Mouse (Mus musculus) layer of hippocampus, adult 9-10 months (tissue): ENCODE data around the gene Tmub2.

Experiments
- DNase-seq: peaks from one replicate; pipeline ENCODE4 v3.0.0; 2022; ENCODE audit warnings: low spot score

Tmub2 gene

GRCm38 (mm10) chr11:102308104-102308503, 23.4 kb downstream of the Tmub2 start:
- DNase-seq: no peak

DNA sequence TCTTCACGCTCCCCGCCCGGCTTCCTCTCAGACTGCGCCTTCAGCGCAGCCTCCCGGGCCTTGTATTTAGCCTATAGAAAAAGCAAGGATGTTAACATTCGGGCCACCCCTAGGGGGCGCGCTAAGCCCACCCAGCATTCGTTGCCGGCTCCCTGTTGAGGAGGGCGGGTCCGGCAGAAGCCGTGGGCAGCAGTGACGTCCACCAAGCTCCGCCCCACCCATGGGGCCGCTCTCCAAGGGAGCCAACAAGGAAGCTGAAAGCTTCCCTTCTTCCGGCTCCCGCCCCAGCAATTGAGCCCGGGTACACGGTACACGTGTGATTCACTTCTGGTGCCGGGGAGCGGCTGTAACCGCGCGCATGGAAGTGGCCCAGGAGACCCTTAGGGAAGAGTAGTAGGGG, 24.2 kb downstream of the Tmub2 start:
- DNase-seq: peak; percentile 94

- no peak for DNase-seq
Observed at GRCm38 (mm10) chr11:102309821-102310617, 25.3 kb downstream of the Tmub2 start.

DNA sequence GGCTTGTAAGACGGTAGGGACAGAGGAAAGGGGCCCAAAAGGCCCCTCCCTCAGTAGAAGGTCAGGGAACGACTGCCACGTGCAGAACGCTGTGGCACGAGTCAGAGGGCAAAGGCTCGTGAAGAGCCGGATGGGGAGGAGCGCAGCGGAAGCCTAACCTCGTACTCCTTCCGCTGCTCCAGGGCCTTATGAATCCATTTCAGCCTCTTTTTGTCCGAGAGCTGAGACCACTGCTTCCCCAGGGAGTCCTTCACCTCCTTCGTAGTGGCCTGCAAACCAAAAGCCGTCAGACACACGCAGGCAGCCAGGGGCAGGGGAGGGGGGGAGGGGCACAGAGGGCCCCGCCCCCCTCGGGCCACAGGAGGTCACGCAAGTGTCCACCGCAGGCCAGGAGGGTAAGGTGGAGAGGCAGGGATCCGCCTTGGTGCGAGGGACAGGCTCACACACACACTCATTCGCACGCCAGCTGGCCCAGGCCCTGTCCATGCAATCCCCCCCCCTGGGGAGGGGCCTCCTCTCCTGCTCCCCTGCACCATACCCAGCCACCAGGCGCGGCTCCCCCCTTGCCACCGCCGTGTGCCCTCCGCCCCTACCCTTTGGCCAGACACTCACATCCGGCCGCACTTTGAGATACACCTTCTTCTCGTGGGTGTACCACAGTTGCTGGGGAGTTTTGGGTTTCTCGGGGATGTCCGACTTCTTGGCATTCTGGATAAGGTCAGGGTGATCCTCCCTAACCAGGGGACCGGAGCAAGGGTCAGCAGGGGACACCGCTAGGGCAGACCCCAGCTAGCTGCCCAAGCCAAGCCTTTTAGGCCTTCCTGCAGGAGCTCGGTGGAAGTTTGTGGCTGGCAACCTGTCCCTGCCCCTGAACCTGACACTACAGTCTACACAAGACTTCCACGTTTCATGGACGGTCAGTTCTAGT, 26.3 kb downstream of the Tmub2 start:
- no peak for DNase-seq

- no peak for DNase-seq
Observed at GRCm38 (mm10) chr11:102311966-102312365, 27.2 kb downstream of the Tmub2 start.

GRCm38 (mm10) chr11:102312586-102312985, 27.9 kb downstream of the Tmub2 start:
- DNase-seq: no peak

GRCm38 (mm10) chr11:102314321-102314720, 29.6 kb downstream of the Tmub2 start:
- no peak for DNase-seq

- no peak for DNase-seq
Observed at GRCm38 (mm10) chr11:102315690-102316571, 31.2 kb downstream of the Tmub2 start.

- no peak for DNase-seq
Observed at GRCm38 (mm10) chr11:102316572-102317297, 32.0 kb downstream of the Tmub2 start.

- no peak for DNase-seq
Observed at GRCm38 (mm10) chr11:102317298-102317900, 32.7 kb downstream of the Tmub2 start.

DNA sequence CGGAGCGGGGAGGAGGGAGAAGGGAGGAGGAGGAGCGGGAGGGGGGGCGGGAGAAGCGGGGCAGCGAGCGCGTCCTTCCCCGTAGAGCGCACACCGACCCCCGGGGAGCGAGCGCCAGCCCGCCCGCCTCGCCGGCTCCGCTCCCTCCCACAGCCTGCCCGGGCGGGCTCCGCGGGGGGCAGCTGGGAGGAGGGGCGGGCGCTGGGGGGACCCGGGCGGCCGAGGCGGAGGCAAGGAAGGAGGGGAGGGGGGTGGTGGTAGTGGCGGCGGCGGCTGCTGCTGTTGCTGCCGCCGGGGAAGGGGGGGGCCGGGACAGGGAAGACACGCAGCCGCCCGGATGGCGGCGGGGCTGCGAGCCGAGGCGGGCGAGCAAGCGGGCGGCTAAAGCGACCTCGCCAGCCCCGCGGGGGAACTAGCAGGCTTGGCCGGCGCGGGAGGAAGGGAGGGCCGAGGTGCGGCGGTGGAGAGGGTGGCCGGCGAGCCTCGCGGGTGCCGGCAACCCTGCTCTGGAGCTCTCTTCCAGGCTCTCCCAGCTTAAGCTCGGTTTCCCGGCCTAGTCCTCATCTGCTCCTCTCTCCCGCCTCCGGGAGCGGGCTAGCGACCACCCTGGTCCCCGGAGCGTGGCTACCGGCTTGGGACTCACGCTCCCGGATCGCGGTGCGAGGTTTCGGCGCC, 33.3 kb downstream of the Tmub2 start:
- DNase-seq: no peak

DNA sequence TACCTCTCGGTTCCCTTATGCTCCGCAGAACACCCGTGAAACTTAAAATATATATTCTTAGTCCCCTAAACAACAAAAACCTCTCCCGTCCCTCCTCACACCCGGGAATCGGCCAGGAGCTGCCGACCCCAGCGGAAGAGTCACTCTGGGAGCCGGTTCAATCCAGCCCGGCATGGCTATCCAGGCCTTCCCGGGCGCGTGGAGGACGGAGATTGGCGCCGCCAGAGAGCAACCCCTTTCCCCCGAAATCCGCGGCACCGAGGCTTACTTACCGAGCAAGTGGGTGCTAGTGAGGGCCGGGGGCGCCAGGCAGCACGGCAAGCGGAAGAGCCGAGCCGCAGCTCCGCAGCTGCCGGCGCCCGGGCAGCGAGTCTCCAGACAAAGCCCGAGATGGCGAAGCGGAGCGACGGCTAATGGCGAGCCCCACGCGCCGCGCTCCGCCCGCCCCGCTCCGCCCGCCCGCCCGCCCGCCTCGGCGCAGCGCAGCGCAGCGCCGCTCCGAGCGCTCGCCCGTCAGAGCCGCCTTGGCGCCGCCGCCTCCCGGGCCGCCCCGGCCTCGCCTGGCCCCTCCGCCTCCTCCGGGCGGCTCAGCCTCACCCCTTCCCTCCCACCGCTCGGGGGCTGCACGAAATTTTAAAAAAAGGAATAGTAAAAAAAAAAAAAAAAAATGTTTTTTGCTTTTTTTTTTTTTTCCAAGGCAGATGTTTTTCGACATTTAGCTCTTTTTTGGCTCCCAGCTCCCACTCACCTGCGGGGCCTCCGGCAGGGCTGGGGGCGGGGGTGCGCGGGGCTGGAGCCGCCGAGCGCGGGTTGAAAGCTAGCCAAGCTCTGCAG, 34.1 kb downstream of the Tmub2 start:
- no peak for DNase-seq

- no peak for DNase-seq
Observed at GRCm38 (mm10) chr11:102319410-102319792, 34.7 kb downstream of the Tmub2 start, which contains the start of gene Ubtf. Gene Ubtf (minus strand): TSS chr11:102319742.

GRCm38 (mm10) chr11:102319941-102320685, 35.4 kb downstream of the Tmub2 start:
- peak; percentile 74 for DNase-seq

DNA sequence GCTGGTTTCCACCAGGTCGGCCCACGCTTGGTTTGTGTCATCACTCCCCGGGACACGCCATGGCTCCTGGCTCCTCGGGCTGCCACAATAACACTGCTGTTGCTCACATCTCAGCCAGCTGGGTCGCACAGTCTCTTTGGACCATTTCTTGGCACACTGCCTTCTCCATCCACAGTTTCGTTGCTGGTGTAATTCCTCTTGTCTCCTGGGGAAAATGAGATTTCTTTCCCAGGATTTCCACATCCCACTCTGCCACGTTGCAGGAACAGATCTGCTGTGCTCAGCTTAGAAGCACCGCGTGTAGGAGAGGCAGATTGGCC, 35.9 kb downstream of the Tmub2 start:
- no peak for DNase-seq

- no peak for DNase-seq
Observed at GRCm38 (mm10) chr11:102321931-102322330, 37.2 kb downstream of the Tmub2 start.

DNA sequence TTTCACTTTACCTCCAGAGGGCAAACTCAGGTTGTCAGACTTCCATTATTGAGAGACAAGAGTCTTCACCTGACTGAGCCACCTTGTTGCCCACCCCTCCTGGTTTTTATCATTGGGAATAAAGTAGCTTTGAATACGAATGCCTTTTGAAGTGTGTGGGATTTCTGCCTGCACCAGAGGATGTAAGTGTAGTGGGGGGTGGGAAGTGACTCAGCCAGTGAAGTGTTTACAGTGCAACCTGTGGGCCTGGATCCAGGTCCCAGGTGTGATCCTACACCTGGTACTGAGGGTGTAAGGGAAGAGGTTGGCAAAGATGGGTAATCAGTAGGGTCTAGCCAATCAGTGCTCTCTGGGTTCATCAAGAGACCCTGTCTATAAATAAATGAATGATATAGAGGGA, 38.8 kb downstream of the Tmub2 start:
- DNase-seq: no peak

GRCm38 (mm10) chr11:102327250-102327649, 42.5 kb downstream of the Tmub2 start:
- DNase-seq: no peak

DNA sequence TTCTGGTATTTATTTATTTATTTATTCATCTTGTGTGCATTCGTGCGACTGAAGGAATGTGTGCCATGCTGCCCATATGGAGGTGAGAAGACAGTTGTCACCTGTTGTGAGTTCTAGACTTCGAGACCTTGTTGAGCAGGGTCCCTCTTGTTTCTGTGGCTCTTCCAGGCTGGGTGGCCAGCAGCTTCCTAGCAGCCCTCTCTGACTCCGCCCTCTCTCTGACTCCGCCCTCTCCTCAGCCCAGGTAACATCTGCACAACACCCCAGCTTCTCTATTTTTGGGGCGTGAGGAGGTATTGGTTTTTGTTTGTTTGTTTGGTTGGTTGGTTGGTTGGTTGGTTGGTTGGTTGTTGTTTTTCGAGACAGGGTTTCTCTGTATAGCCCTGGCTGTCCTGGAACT, 43.1 kb downstream of the Tmub2 start:
- DNase-seq: no peak
